Mouse (Mus musculus) cerebellum, adult 11 months (tissue): ENCODE measurements at regions not wholly inside any gene's neighbourhood (a gene's known extent, or its start where the extent isn't known, plus 50 kb on each side); places are given as distances from the start of the nearest gene placed in this dataset.
"Not testable (repeated sequence)": the region's sequence is repeated elsewhere in the genome, so short reads cannot be mapped to it uniquely, and the experiment has no call there.

Experiments
- DNase-seq: peaks from one replicate; pipeline ENCODE4 v3.0.0; 2022

DNA sequence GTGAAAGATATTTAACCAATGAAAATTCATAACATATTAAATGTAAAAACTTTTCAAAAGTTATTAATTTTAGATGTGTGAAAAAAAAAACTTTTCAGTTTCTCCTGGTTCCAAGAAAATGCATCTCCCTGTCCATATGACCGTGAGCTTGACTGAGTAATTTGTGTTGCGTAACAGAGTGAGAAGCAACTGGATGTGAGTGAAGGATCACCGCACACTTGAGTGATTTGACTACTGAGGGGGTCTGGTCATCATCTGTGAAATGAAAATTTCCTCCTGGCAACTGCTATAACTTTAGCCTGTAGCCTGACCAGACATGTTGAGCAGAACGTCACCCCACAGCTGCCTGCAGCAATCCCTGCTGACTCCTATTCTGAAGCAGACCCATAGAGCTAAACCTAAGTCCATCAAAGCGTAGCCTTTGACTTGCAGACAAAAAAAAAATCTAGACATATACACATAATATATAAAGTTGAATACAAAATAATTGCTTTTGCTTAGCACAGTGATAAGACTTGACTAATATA, 461.2 kb downstream of the Brinp3 start:
- DNase-seq, result no peak

- no peak for DNase-seq
Measured at GRCm38 (mm10) chr1:146956347-146956746, 461.8 kb downstream of the Brinp3 start.

DNA sequence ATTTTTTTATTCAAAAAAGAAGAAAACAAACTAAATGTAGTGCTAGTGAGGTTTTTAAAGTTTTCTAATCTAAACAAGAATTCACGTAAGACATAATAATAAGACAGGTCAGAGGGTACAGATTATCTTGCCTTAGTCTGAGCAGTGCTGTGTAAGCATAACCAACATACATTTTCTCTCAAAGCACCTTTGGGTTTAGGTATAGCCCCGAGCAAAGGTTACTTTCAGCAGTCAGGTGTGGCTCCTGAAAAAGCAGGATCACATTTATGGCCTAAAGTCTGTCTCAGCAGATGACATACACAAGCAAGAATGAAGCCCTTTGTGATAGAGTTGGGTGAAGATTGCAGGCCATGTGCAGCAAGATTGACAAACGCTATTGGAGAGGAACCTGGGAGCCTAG, 465.9 kb downstream of the Brinp3 start:
- no peak for DNase-seq

- DNase-seq, result no peak
Measured at GRCm38 (mm10) chr1:146967534-146967933, 473.0 kb downstream of the Brinp3 start.

DNA sequence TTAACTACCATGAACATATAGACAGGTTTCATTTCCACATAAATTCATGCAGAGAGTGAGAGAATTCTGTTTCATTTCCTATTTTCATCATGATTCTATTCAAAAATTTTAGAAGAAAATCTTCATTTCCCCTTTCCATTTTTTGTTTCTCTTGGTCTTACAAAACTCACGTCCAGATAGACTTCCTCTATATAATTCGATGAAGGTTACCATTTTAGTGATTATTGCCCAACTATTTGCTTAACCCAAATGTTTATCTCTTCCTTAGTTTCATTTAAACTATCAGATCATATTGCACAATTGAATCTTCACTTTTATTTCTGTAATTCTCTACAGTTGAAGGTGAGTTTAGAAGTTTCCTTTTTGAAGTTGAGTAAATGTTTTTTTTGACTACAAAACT, 473.4 kb downstream of the Brinp3 start:
- no peak for DNase-seq

DNA sequence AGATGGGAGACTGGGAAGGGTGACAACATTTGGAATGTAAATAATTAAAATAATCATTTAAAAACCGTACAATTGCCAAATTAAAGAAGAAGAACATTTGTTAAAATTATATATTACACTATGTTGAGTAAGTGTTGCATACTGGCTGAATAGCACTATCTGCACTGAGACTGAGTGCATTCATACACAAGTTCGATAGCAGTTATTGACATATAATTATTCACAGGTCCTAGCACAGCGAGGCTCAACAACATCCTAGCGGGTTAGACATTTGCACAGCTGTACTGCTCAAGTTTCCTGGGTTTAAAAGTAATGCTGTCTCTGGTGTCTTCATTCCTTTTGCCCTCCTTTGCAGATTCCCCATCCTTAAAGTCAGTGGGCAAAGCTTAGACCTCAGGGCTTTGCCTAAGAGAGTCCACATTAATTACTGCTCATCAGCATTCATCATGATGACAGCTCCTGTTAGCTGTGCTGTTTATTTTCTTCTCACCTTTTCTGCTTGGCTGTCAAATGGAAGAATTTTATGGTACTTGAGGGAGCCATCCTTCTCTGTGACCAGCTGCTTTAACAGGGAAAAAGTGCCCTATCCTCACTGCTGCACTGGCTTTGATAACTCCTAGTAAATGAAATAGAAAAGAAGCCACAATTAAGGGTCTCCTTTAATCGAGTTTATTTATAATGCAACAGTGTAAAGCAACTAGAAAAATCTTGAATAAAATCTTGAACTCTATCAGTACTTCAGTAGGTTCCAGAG, 489.1 kb downstream of the Brinp3 start:
- no peak for DNase-seq

DNA sequence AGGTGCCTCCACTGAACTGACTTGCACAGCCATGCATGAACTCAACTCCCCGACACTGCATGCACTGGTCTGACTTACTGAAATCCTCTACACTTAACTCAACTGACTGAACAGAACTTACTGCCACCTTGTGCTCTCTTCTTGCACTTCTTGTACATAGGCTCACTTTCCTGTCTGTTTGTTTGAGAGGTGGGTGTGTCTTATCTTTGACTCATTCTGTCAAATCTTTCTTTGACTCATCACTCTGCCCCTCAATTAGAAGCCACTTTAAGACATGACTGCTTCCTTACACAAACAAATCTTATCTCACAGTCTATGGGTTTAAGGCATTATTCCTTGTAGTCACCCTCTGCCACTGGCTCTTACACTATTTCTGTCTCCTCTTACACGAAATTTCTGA, 505.5 kb downstream of the Brinp3 start:
- DNase-seq, result no peak

DNA sequence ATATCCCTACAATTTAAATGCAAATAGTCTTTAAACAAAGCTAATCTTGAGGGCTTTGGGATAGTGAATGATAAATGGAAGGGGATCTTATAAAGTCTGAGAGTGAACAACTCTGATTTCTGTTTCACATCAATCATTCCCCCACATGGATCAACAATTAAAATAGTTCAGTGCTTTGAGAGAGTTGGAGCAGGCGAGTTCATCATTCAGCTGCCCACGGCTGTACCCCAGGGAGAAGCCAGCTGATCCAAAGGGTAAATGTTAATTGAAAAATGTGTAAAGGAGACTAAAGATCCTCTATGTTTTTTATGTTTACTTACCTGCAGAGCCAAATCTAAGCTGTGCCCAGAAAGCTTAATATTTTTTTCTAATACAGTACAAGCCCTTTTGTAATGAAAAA, 553.2 kb downstream of the Brinp3 start:
- DNase-seq, result no peak

DNA sequence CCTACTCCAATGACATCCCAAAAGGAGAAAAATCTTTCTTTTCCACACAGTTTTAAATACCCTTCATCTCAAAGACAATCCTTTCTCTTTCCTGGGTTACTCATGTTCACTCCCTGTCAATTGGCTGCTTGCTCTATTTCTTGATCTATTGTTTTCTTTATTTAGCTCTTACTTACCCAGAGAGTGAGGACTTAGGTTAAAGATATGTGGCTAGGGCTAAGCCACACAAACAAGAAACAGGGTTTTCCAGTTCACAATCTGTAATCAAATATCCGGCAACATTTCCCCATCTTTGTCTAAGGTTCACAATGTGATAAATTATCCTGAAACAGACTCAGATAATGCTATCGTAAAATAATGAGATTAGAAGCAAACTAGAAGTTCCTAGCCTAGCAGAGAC, 563.9 kb downstream of the Brinp3 start:
- no peak for DNase-seq

DNA sequence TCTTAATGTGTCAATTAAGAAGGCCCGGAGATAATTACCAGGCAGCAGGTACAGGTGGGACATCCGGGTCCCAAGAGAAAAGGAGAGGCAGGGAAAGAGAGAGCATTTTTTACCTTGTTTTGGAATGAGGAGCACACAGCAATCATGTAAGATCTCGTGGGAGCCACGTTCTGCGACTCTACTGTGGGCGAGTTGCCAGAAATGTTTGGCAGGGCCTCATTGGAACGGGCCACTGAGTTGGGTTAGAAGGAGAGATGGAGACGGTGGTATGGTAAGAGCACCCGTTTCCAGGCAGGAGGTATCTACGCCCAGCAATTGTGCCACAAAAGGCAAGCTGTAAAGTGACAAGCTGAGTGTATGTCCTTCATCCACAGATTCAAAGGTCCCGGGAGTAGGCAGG, 579.6 kb downstream of the Brinp3 start:
- no peak for DNase-seq

DNA sequence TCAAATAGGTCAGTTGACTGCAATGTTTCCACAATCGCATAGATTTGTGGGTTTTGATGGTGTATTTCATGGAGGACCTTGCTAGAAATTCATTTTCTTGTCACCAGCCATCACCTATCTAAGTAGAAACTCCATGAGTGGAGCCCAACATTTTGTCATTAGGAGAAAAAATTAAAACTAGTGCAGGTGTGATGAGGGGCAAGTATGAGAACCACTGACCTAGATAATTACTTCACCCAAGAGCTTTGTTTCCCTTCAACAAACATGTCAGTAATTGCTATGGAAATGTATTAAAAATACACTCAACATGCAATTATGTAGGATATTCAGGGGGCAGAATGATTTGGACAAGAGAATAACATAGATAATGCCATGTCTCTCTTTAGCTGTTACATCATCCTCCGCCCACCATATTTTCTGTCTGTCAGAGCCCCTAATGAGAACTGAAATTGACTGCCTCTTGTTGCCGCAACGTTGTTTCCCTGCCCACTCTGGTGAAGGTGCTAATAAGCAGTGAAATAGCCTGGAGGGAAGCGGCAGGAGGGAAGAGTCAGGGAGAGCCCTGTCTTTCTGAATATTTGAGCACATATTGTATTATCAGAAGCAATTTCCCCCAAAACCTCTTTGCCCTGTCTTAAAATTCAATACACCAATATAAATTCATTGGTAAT, 589.7 kb downstream of the Brinp3 start:
- no peak for DNase-seq

- no peak for DNase-seq
Measured at GRCm38 (mm10) chr1:147125541-147125940, 631.0 kb downstream of the Brinp3 start.

DNA sequence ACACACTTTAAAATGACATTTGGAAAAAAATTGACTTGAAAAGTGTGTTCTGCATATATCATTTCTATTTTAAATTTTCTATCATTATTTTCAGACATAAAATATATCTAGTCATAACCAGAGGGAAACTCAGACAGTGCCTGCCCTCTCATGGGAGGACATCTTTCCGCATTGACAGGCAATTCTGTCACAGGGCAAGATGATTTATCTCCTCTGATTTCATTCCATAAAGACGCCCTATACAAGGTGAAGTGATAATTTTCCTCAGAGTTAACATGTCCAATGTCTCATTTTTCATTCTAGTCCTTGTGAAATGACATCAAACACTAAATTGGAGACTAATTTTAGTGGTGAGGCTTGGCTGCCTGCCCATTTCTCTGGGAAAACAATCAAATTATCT, 643.6 kb downstream of the Brinp3 start:
- DNase-seq, result no peak

GRCm38 (mm10) chr1:147175350-147175749, 680.8 kb downstream of the Brinp3 start:
- DNase-seq, result no peak

GRCm38 (mm10) chr1:147186799-147187198, 692.2 kb downstream of the Brinp3 start:
- no peak for DNase-seq

DNA sequence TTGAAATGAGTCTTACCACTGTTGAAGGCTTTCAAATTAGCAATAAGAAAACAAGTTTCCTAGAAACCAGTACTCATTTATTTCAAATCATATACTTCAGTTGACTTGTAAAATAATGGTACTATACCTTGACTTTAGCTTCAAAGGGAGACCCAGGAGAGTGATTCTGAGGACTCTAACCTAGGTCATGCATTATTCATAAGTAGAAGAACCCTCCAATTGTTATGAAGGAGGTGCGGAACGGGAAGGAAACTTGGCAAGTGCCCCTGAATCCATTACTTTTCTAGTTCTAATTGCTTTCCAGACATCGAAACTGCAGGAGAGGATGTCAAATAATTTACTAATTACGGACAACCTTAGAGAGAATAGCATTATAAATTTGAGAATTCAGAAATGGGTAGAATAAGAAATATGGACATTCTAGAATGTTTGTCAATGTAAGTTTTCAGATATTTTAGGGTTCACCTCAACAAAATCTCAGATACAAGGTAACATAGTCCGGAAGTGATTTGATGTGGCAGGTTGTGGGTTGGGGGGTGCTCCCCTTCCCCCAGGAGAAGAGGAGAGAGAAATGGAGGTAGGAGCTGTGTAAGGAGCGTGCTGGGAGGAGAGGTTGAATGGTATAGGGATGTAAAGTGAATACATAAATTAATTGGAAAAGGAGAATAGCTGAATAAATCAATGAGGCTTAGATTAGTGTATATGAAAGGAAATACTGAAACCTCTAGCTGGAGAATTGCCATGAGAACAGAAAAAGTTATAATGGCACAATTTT, 692.9 kb downstream of the Brinp3 start:
- no peak for DNase-seq

DNA sequence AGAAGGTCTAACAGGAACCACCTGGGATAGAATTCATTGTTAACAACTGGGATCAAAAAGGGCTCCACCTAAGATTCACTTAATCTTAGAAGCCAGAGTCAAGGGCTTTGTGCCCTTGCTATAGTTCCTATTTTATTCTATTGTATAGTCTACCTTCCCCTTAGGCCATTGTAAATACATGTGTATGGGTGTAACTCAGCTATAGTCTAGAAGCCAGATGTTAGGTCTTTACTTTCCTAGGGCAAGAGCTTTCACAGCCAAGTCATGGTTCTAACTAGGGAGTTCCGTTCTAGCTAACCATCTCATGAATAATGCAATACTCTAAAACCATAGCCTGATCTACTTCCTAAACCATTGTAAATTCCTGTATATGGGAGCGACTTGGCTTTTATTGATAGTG, 705.4 kb downstream of the Brinp3 start:
- DNase-seq, result not testable (repeated sequence)

GRCm38 (mm10) chr1:147214890-147215289, 720.3 kb downstream of the Brinp3 start:
- not testable (repeated sequence) for DNase-seq

DNA sequence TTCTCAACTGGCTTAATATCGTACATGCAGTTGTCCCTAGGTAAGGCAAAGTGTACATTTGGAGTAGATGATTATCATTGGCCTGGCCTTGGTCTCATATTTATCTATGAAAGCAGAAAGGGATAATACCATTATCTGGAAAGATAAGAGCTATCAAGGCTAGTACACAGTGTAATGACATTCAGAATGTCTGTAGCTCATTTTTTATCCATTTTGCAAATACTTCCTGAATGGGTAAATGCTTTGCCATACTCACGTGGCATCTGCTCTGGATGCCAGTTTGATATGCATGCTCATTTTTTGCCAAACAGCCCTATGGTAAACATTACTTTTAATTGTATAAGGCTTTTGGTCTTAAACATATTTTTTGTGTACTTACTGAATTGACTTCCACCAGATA, 723.4 kb downstream of the Brinp3 start:
- no peak for DNase-seq

DNA sequence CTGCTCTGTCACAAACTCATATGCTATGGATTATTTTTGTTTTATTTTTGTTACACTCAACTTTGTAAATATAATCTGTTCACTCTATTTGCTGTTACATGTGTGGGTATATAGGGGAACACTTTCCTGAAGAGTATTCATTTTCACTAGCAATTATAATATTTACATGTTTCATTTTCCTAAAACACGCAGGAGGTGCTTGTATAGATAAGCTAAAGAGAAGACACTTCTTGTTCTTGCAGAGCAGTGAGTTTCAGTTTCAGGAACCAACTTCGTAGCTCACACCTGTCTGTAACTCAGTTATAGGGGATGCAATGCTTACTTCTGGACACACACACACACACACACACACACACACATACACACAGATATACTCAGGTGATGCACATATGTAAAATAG, 724.9 kb downstream of the Brinp3 start:
- no peak for DNase-seq

DNA sequence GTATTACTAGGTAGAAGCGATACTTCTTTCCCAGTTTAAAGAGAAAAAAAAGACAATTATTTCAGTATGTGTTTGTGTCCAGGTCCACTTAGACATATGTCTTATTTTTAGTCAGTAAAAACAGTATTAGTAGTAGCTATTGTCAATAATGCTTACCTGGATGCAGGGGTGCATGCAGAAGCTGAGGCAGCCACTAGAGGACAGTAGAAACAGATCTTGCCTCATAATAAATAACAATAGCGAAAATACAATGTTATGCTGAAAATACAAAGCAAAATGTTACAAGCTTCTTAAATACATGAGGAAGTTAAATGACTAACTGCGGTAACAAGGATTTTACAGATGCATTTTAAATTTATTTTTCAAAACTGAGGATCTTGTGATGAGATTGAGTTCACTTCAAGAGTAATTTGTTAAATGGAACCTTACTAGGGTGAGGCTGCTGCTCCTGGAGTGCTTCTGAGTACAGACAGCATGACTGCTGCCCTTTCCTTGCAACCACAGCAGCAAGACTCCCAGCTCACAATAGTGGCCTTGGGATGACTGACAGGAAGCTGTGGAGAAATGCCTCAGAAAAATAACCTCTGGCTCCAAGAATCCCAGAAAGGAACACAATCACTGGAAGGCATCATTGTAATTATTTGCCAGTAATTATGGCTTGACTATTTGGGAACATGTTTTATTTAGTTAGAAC, 728.8 kb downstream of the Brinp3 start:
- DNase-seq, result no peak

DNA sequence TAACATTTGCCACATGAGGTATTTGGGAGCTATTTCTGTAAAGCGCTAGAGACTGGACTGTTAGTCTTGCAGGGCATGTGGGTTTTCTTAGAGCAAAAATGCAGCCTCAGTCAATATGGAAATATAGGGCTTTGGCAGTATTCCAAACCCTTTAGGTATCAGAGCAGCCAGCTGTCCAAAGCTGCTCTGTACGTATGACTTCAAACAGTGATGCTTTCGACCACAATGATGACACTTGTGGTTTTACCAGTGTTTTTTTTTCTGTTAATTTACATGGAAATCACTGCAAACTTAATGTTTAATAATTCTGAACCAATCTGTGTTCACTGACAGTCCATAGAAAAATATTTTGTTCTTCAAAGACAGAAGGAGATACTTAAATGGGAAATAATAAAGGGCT, 743.0 kb downstream of the Brinp3 start:
- no peak for DNase-seq

DNA sequence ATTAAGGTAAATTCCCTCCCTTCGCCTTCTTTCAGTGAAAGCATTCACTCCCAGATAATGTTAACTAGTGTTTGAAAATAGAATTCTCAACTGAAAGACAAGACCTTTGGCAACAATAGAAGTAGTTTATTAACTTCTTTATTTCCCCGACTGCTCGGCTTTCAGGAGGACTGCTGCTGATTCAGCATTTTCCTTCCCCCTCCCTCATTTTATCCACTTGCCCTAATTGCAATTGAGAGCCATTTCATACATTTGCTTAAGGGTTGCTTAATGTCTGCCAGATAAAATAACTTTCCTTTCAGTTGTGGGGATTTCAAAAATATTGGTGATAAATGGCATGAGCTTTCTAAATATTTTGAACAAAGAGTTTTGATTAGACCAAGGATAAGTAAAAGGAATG, 744.5 kb downstream of the Brinp3 start:
- no peak for DNase-seq
